Mouse (Mus musculus) neural tube, embryonic 14.5 days (tissue): Measurements from ENCODE around the gene Myo16. TPM values are rescaled to one million over a fixed set of nuclear protein-coding genes. Genes with fewer than 3 reads are reported as not detected.

Experiments used
- ATAC-seq: fragments of 200-750 bp; cut with Nextera tagmentation; 2 replicates; pipeline ENCODE4 v1.8.0; 2017; ENCODE audit warnings: low read depth, mild to moderate bottlenecking, moderate TSS enrichment, moderate library complexity
- H3K27ac ChIP-seq: fragments of 300-500 bp; sonication (generic); 2 replicates; pipeline ENCODE4 v1.5.1; 2014; ENCODE audit warnings: low read depth, mild to moderate bottlenecking, control low read depth, low read length, moderate library complexity, mixed read lengths
- H3K27me3 ChIP-seq: fragments of 300-500 bp; sonication (generic); 2 replicates; pipeline ENCODE4 v1.6.1; 2014; ENCODE audit warnings: low read length; ENCODE audit not compliant: control insufficient read depth, insufficient read depth
- H3K36me3 ChIP-seq: fragments of 300-500 bp; sonication (generic); 2 replicates; pipeline ENCODE4 v1.6.1; 2014; ENCODE audit warnings: low read length, mixed read lengths; ENCODE audit not compliant: control insufficient read depth, insufficient read depth
- H3K4me1 ChIP-seq: fragments of 300-500 bp; sonication (generic); 2 replicates; pipeline ENCODE4 v1.6.1; 2014; ENCODE audit warnings: low read length; ENCODE audit not compliant: control insufficient read depth, insufficient read depth
- H3K4me2 ChIP-seq: fragments of 300-500 bp; sonication (generic); 2 replicates; pipeline ENCODE4 v1.6.1; 2014; ENCODE audit warnings: mild to moderate bottlenecking, low read depth, low read length, control low read depth
- H3K4me3 ChIP-seq: fragments of 300-500 bp; sonication (generic); 2 replicates; pipeline ENCODE4 v1.5.1; 2014; ENCODE audit warnings: low read depth, low read length, control low read depth, mixed read lengths
- H3K9ac ChIP-seq: fragments of 300-500 bp; sonication (generic); replicated peaks from 2 replicates; pipeline ENCODE4 v1.6.1; 2014; ENCODE audit warnings: low read depth, mild to moderate bottlenecking, control low read depth, low read length, mixed read lengths
- H3K9me3 ChIP-seq: fragments of 300-500 bp; sonication (generic); 2 replicates; pipeline ENCODE4 v1.6.1; 2016; ENCODE audit warnings: low read length; ENCODE audit not compliant: control insufficient read depth
- WGBS: fragments of 180-500 bp; shearing (Covaris S2); extraction: QIAGEN DNeasy Blood & Tissue Kit; methylation state at CpG from one replicate; pipeline ENCODE4 v1.1.7; 2014; 5-methylcytosine and 5-hydroxymethylcytosine counted together
- polyA plus RNA-seq: library from polyadenylated mRNA; unstranded; fragments of >200 nt; fragmentation: Nextera tagmentation; extraction: Ambion mirVana; gene quantifications from 2 replicates; pipeline ENCODE4 v1.2.1, GENCODE M21; 2014

The Myo16 gene
- polyA plus RNA-seq, 1 experiment from 2014 or later, result 11.8 TPM

GRCm38 (mm10) chr8:10499846-10500245 is 346.1 kb downstream of the Myo16 start:
- H3K4me1 ChIP-seq, result no peaks in the 10 kb centered on the region
- no peak for ATAC-seq
- H3K9ac ChIP-seq, result no peak overlapping the region
- no peak overlapping the region for H3K4me3 ChIP-seq
- H3K9me3 ChIP-seq, result no peaks in the 10 kb centered on the region
- H3K36me3 ChIP-seq, result no peaks in the 10 kb centered on the region
- H3K27ac ChIP-seq, result no peak overlapping the region
- 13% methylated on average over 8 of the region's 8 CpGs for WGBS
- H3K27me3 ChIP-seq, result no peaks in the 10 kb centered on the region
- H3K4me2 ChIP-seq, result no peak overlapping the region

GRCm38 (mm10) chr8:10500465-10500864 is 346.8 kb downstream of the Myo16 start:
- Histone ChIP-seq H3K27ac (no peak overlapping the region), H3K9me3 (no peaks in the 10 kb centered on the region), H3K9ac (no peak overlapping the region), H3K4me2 (no peak overlapping the region), H3K4me1 (no peaks in the 10 kb centered on the region), H3K4me3 (no peak overlapping the region), H3K36me3 (no peaks in the 10 kb centered on the region), H3K27me3 (no peaks in the 10 kb centered on the region)
- ATAC-seq, result no peak
- 81% methylated on average over 6 of the region's 6 CpGs for WGBS

GRCm38 (mm10) chr8:10501750-10502149 is 348.0 kb downstream of the Myo16 start:
- no peaks in the 10 kb centered on the region for H3K36me3 ChIP-seq
- WGBS, result 97% methylated on average over 3 of the region's 3 CpGs
- no peaks in the 10 kb centered on the region for H3K27me3 ChIP-seq
- H3K9me3 ChIP-seq, result no peaks in the 10 kb centered on the region
- no peak for ATAC-seq
- H3K4me1 ChIP-seq, result no peaks in the 10 kb centered on the region
- H3K27ac ChIP-seq, result no peak overlapping the region
- no peak overlapping the region for H3K4me2 ChIP-seq
- H3K9ac ChIP-seq, result no peak overlapping the region
- no peak overlapping the region for H3K4me3 ChIP-seq

- no peak overlapping the region for H3K9ac ChIP-seq
- 80% methylated on average over 3 of the region's 3 CpGs for WGBS
- H3K4me2 ChIP-seq, result no peak overlapping the region
- no peak overlapping the region for H3K4me3 ChIP-seq
- H3K9me3 ChIP-seq, result no peaks in the 10 kb centered on the region
- H3K27ac ChIP-seq, result no peak overlapping the region
- H3K4me1 ChIP-seq, result no peaks in the 10 kb centered on the region
- no peaks in the 10 kb centered on the region for H3K27me3 ChIP-seq
- no peaks in the 10 kb centered on the region for H3K36me3 ChIP-seq
- no peak for ATAC-seq
These were observed 358.4 kb downstream of the Myo16 start for GRCm38 (mm10) chr8:10512105-10512504.

GRCm38 (mm10) chr8:10517381-10517780 is 363.7 kb downstream of the Myo16 start:
- no peak for ATAC-seq
- H3K27me3 ChIP-seq, result no peaks in the 10 kb centered on the region
- no peak overlapping the region for H3K4me3 ChIP-seq
- 74% methylated on average over 8 of the region's 8 CpGs for WGBS
- no peaks in the 10 kb centered on the region for H3K4me1 ChIP-seq
- no peak overlapping the region for H3K27ac ChIP-seq
- H3K36me3 ChIP-seq, result no peaks in the 10 kb centered on the region
- H3K9me3 ChIP-seq, result no peaks in the 10 kb centered on the region
- H3K4me2 ChIP-seq, result no peak overlapping the region
- no peak overlapping the region for H3K9ac ChIP-seq

GRCm38 (mm10) chr8:10519276-10519675 is 365.6 kb downstream of the Myo16 start:
- H3K36me3 ChIP-seq, result no peaks in the 10 kb centered on the region
- H3K9me3 ChIP-seq, result no peaks in the 10 kb centered on the region
- ATAC-seq, result no peak
- H3K4me3 ChIP-seq, result no peak overlapping the region
- 88% methylated on average over 7 of the region's 7 CpGs for WGBS
- H3K27me3 ChIP-seq, result no peaks in the 10 kb centered on the region
- no peak overlapping the region for H3K9ac ChIP-seq
- H3K4me1 ChIP-seq, result no peaks in the 10 kb centered on the region
- H3K27ac ChIP-seq, result no peak overlapping the region
- no peak overlapping the region for H3K4me2 ChIP-seq

- Histone ChIP-seq H3K27me3 (no peaks in the 10 kb centered on the region), H3K4me1 (no peaks in the 10 kb centered on the region), H3K4me2 (no peak overlapping the region), H3K9me3 (no peaks in the 10 kb centered on the region), H3K9ac (no peak overlapping the region), H3K36me3 (no peaks in the 10 kb centered on the region), H3K27ac (no peak overlapping the region), H3K4me3 (no peak overlapping the region)
- WGBS, result 80% methylated on average over 4 of the region's 4 CpGs
- no peak for ATAC-seq
These were observed 367.8 kb downstream of the Myo16 start for GRCm38 (mm10) chr8:10521463-10521862.

- H3K4me1 ChIP-seq, result no peaks in the 10 kb centered on the region
- WGBS, result 51% methylated on average over 4 of the region's 4 CpGs
- H3K36me3 ChIP-seq, result no peaks in the 10 kb centered on the region
- H3K9ac ChIP-seq, result no peak overlapping the region
- no peak for ATAC-seq
- H3K27ac ChIP-seq, result no peak overlapping the region
- no peaks in the 10 kb centered on the region for H3K27me3 ChIP-seq
- H3K4me3 ChIP-seq, result no peak overlapping the region
- no peaks in the 10 kb centered on the region for H3K9me3 ChIP-seq
- no peak overlapping the region for H3K4me2 ChIP-seq
These were observed 372.0 kb downstream of the Myo16 start for GRCm38 (mm10) chr8:10525686-10526085.

GRCm38 (mm10) chr8:10526616-10527015 is 372.9 kb downstream of the Myo16 start:
- no peaks in the 10 kb centered on the region for H3K36me3 ChIP-seq
- H3K4me1 ChIP-seq, result no peaks in the 10 kb centered on the region
- ATAC-seq, result no peak
- no peak overlapping the region for H3K4me3 ChIP-seq
- H3K9me3 ChIP-seq, result no peaks in the 10 kb centered on the region
- no peaks in the 10 kb centered on the region for H3K27me3 ChIP-seq
- 63% methylated on average over 5 of the region's 5 CpGs for WGBS
- H3K4me2 ChIP-seq, result no peak overlapping the region
- no peak overlapping the region for H3K27ac ChIP-seq
- H3K9ac ChIP-seq, result no peak overlapping the region
